Mouse (Mus musculus): ENCODE results near the gene Tagln.

GRCm38 (mm10) chr9:45917041-45917934, 18.6 kb downstream of the Tagln start:
- TF ChIP-seq CTCF (IDR thresholded peaks at IDR 0.05; ENCODE audit: extremely low read depth, insufficient read depth, insufficient read length, insufficient replicate concordance) (no peak), POLR2A (IDR thresholded peaks at IDR 0.05; ENCODE audit: low read depth, low read length) (no peak)

Measured in spleen, adult 2 months (tissue).